Mouse (Mus musculus) liver, embryonic 16.5 days (tissue): ENCODE data around the gene Vat1. TPM values are rescaled to one million over a fixed set of nuclear protein-coding genes. Genes with fewer than 3 reads are reported as not detected.

Source experiments
- ATAC-seq: fragments of 200-750 bp; cut with Nextera tagmentation; 2 replicates; pipeline ENCODE4 v1.8.0; 2017; ENCODE audit warnings: low read depth, mild to moderate bottlenecking, moderate number of reproducible peaks, moderate library complexity
- H3K27ac ChIP-seq: fragments of 300-500 bp; sonication (generic); 2 replicates; pipeline ENCODE4 v1.5.1; 2014; ENCODE audit warnings: mild to moderate bottlenecking, low read length
- H3K27me3 ChIP-seq: fragments of 300-500 bp; sonication (generic); 2 replicates; pipeline ENCODE4 v1.6.1; 2014; ENCODE audit warnings: low read depth, low read length, mixed read lengths; ENCODE audit not compliant: control insufficient read depth, insufficient read depth
- H3K36me3 ChIP-seq: fragments of 300-500 bp; sonication (generic); 2 replicates; pipeline ENCODE4 v1.6.1; 2014; ENCODE audit warnings: mild to moderate bottlenecking; ENCODE audit not compliant: control insufficient read depth, insufficient read depth
- H3K4me1 ChIP-seq: fragments of 300-500 bp; sonication (generic); 2 replicates; pipeline ENCODE4 v1.6.1; 2014; ENCODE audit warnings: low read depth, low read length, mixed read lengths; ENCODE audit not compliant: control insufficient read depth
- H3K4me2 ChIP-seq: fragments of 300-500 bp; sonication (generic); 2 replicates; pipeline ENCODE4 v1.6.1; 2014; ENCODE audit warnings: low read depth, low read length, mixed read lengths
- H3K4me3 ChIP-seq: fragments of 300-500 bp; sonication (generic); 2 replicates; pipeline ENCODE4 v1.5.1; 2014; ENCODE audit warnings: low read depth, mild to moderate bottlenecking, low read length
- H3K9ac ChIP-seq: fragments of 300-500 bp; sonication (generic); 2 replicates; pipeline ENCODE4 v1.6.1; 2014; ENCODE audit warnings: low read depth, low read length
- H3K9me3 ChIP-seq: fragments of 300-500 bp; sonication (generic); replicated peaks from 2 replicates; pipeline ENCODE4 v1.6.1; 2016; ENCODE audit warnings: low read length; ENCODE audit not compliant: control insufficient read depth
- WGBS: fragments of 180-500 bp; shearing (Covaris S2); extraction: QIAGEN DNeasy Blood & Tissue Kit; methylation state at CpG from one replicate; pipeline ENCODE4 v1.1.7; 2014; ENCODE audit not compliant: insufficient replicate concordance; 5-methylcytosine and 5-hydroxymethylcytosine counted together
- polyA plus RNA-seq: library from polyadenylated mRNA; unstranded; fragments of >200 nt; fragmentation: Nextera tagmentation; extraction: Ambion mirVana; gene quantifications from 2 replicates; pipeline ENCODE4 v1.2.1, GENCODE M21; 2015

Gene Vat1
- polyA plus RNA-seq, 1 experiment from 2014 or later = 12.3 TPM

DNA sequence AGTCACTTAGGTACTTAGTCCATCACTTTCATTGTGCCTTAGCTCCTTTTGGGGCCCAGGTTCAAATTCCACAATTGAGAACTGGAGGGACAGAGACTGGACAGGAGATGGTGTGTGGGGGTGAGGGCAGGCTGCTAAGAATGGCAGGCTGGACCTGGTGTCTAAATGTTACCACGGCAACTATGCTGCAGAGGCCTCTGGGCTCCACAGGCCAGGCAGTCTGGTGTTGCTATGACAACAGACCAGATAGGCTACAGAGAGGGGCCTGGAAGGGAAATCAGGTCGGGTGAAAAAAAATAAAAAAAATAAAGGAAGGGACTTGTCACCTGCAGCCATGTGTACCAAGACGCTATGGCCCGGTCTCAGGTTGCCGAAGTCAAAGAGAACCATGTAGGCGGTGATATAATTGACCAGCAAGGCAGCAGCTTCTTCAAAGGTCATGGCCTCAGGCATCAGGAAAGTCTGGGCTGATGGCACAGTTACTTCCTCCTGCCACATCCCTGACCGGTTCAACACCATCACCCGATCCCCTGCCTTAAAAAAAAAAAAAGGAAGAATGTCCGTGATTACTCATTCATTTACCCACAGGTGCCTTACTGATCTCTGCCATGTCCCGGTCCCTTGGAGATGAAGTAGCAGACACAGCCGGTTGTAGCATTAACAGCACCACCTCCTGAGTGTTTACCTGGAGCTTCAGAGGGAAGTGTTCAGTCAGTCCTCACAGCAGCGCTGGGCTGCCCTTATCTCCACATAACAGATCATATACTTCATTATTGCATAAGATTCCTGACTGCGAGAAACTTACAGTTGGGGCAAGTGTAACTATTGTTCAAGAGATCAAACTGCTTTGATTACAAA is 3.2 kb downstream of the Vat1 start:
- Histone ChIP-seq H3K36me3 (no peaks in the 10 kb centered on the region), H3K9ac (peak overlapping the region; percentile 21; the same call in 1 of the 2 replicates), H3K4me3 (no peak overlapping the region), H3K27ac (no peak overlapping the region), H3K27me3 (peaks cover 36% of the 10 kb centered on the region), H3K4me1 (peaks cover 50% of the 10 kb centered on the region), H3K9me3 (no peaks in the 10 kb centered on the region), H3K4me2 (no peak overlapping the region)
- no peak for ATAC-seq
- 23% methylated on average over 13 of the region's 13 CpGs for WGBS

DNA sequence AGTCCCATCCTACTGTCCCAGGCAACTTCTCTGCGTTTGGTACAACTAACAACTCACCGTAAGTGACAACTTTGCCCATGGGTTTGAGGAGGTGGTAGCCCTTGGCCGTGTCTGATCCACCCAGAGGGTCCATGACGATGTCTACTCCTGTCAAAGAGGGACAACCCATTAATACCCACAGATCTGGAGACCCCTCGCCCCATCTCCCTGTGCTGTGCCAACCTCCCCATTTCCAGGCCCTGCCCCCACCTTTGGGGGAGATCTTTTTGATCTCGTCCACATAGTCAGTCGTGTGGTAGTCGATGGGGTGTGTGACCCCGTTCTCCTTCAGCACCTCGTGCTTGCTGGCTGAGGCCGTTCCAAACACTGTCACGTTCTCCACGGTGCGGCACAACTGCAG is 3.9 kb downstream of the Vat1 start:
- no peak overlapping the region for H3K4me2 ChIP-seq
- H3K4me3 ChIP-seq = no peak overlapping the region
- H3K27me3 ChIP-seq = peaks cover 29% of the 10 kb centered on the region
- ATAC-seq = no peak
- 76% methylated on average over 14 of the region's 14 CpGs for WGBS
- H3K9me3 ChIP-seq = no peaks in the 10 kb centered on the region
- H3K9ac ChIP-seq = no peak overlapping the region
- H3K4me1 ChIP-seq = peaks cover 45% of the 10 kb centered on the region
- no peaks in the 10 kb centered on the region; the same call in 1 of the 2 replicates for H3K36me3 ChIP-seq
- H3K27ac ChIP-seq = no peak overlapping the region

DNA sequence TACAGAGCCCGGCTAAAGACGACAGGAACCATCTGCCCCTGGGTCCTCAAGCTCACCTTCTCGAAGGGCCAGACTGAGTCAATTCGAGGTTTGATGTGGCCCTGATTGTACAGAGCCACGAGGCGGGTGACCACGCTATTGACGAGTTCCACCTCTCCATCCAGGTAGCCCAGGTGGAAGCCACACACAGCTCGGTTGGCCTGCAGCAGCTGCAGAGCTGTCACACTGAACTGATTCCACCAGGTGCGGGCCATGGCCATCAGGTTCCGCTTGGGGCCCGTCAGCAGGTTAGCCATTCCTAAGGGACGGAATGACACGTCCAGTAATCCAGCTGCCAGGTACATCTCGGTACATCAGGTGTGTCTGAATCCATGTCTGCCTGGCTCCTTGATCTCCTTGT is 5.7 kb downstream of the Vat1 start:
- WGBS = 80% methylated on average over 15 of the region's 15 CpGs
- Histone ChIP-seq H3K9me3 (no peaks in the 10 kb centered on the region), H3K27me3 (peaks cover 14% of the 10 kb centered on the region), H3K36me3 (no peaks in the 10 kb centered on the region; the same call in 1 of the 2 replicates), H3K4me1 (peaks cover 30% of the 10 kb centered on the region), H3K9ac (no peak overlapping the region), H3K4me2 (no peak overlapping the region), H3K4me3 (no peak overlapping the region), H3K27ac (no peak overlapping the region)
- ATAC-seq = no peak

- 78% methylated on average over 6 of the region's 6 CpGs for WGBS
- Histone ChIP-seq H3K27ac (no peak overlapping the region), H3K9me3 (no peaks in the 10 kb centered on the region), H3K27me3 (peaks cover 8% of the 10 kb centered on the region), H3K4me3 (no peak overlapping the region), H3K4me1 (peaks cover 24% of the 10 kb centered on the region), H3K36me3 (no peaks in the 10 kb centered on the region; the same call in 1 of the 2 replicates), H3K9ac (no peak overlapping the region), H3K4me2 (no peak overlapping the region)
- ATAC-seq = 0 out of 2 replicates have a peak, but pooled peaks have one; percentile 4
Observed at GRCm38 (mm10) chr11:101459716-101460115, 6.3 kb downstream of the Vat1 start.

GRCm38 (mm10) chr11:101458217-101458616 is 7.8 kb downstream of the Vat1 start:
- no peaks in the 10 kb centered on the region for H3K27me3 ChIP-seq
- 83% methylated on average over 12 of the region's 12 CpGs for WGBS
- no peaks in the 10 kb centered on the region; the same call in 1 of the 2 replicates for H3K36me3 ChIP-seq
- no peak overlapping the region for H3K4me2 ChIP-seq
- no peak for ATAC-seq
- H3K27ac ChIP-seq = no peak overlapping the region
- H3K4me3 ChIP-seq = no peak overlapping the region
- H3K4me1 ChIP-seq = peaks cover 9% of the 10 kb centered on the region
- H3K9ac ChIP-seq = no peak overlapping the region
- H3K9me3 ChIP-seq = no peaks in the 10 kb centered on the region

GRCm38 (mm10) chr11:101457631-101458030 is 8.4 kb downstream of the Vat1 start:
- H3K9ac ChIP-seq = no peak overlapping the region
- ATAC-seq = no peak
- no peaks in the 10 kb centered on the region for H3K9me3 ChIP-seq
- no peaks in the 10 kb centered on the region; the same call in 1 of the 2 replicates for H3K36me3 ChIP-seq
- H3K27me3 ChIP-seq = no peaks in the 10 kb centered on the region
- H3K27ac ChIP-seq = no peak overlapping the region
- no peak overlapping the region for H3K4me2 ChIP-seq
- WGBS = 80% methylated on average over 9 of the region's 9 CpGs
- H3K4me1 ChIP-seq = peaks cover 3% of the 10 kb centered on the region; the same call in 1 of the 2 replicates
- H3K4me3 ChIP-seq = no peak overlapping the region

- no peak overlapping the region for H3K9ac ChIP-seq
- no peak overlapping the region for H3K4me2 ChIP-seq
- H3K4me3 ChIP-seq = no peak overlapping the region
- peak; percentile 45; the same call in 1 of the 2 replicates for ATAC-seq
- no peaks in the 10 kb centered on the region for H3K9me3 ChIP-seq
- WGBS = 80% methylated on average over 7 of the region's 7 CpGs
- H3K4me1 ChIP-seq = peaks cover 9% of the 10 kb centered on the region
- no peak overlapping the region for H3K27ac ChIP-seq
- no peaks in the 10 kb centered on the region for H3K27me3 ChIP-seq
- H3K36me3 ChIP-seq = no peaks in the 10 kb centered on the region; the same call in 1 of the 2 replicates
Observed at GRCm38 (mm10) chr11:101455627-101456026, 10.4 kb downstream of the Vat1 start.

DNA sequence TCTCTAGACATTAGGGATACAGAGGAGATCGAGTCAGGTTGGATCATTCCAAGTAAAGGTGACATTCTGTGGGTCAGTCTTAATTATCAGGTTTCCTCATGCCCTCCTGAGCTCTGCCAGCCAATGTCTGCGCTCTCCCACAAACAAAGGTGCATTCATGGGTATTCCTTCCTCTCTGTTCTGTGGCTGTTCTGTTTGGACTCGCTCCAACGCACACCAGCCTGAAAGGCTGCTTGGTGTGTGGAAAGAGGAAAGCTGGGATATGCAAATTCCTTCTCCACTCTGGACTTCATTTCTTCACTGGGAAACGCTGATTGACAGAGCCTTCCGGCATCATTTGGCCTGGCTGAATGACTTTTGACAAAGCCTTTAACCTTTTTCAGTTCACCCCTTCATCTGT is 11.3 kb downstream of the Vat1 start:
- H3K4me3 ChIP-seq = no peak overlapping the region
- no peak for ATAC-seq
- H3K4me1 ChIP-seq = peaks cover 12% of the 10 kb centered on the region
- no peak overlapping the region for H3K4me2 ChIP-seq
- H3K36me3 ChIP-seq = no peaks in the 10 kb centered on the region; the same call in 1 of the 2 replicates
- H3K27me3 ChIP-seq = no peaks in the 10 kb centered on the region
- no peak overlapping the region for H3K27ac ChIP-seq
- no peak overlapping the region for H3K9ac ChIP-seq
- WGBS = 75% methylated on average over 6 of the region's 6 CpGs
- no peaks in the 10 kb centered on the region for H3K9me3 ChIP-seq

DNA sequence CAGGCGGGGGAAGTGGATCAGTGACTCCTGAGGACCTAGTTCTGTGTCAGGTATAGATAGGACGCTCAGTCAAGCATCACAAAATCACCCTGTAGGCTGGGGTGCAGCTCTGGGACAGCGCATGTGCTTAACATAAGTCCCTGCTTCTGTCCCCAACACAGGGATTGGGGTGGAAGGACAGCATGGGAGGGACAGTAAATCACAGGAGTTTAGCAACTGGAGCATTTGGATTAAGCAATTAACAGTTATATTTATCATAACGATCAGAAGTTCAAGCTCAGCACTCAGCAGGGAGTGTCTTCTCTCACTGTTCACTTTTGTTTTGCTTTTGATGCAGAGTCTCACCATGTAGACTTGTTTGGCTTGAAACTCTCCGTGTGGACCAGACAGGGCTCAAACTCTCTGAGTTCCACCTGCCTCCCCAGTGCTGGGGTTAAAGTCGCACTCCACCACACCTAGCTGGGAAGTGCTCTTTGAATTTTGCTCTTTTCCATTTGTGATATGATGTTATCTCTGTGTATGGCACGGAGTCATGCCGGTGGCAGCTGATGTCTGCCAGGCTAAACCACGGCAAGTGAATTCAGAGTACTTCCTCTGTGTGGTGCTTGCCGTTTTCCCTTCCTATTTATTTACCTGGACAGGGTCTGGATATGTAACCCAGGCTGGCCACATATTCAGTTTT is 13.8 kb downstream of the Vat1 start:
- 53% methylated on average over 10 of the region's 10 CpGs for WGBS
- H3K4me2 ChIP-seq = no peak overlapping the region
- no peaks in the 10 kb centered on the region for H3K36me3 ChIP-seq
- H3K27me3 ChIP-seq = no peaks in the 10 kb centered on the region
- no peak for ATAC-seq
- no peak overlapping the region for H3K4me3 ChIP-seq
- H3K9me3 ChIP-seq = no peaks in the 10 kb centered on the region
- H3K9ac ChIP-seq = no peak overlapping the region
- peaks cover 27% of the 10 kb centered on the region for H3K4me1 ChIP-seq
- no peak overlapping the region for H3K27ac ChIP-seq
